35 mouse cellular contexts compared by ENCODE assay signal in the genomic region with DNA sequence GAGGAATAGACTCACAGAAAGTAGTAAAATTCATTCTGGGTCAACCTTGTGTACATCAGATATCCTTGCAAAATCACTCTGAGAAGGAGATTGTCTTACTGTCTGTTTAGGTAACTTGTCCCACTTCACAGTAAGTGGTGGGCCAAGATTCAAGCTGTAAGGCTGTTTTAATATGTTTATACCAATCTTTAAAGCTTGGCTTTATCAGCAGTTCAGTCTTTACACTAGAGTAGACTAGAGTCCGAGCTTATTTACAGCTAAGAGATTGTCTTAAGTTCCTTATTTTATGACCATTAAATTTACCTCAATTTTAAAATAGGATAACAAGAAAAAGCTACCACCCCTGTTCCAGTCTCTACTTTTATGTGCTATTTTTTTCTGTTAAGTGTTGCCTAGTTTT.
"Had no signal": no experiment of that assay in that cellular context is flagged by ENCODE, and none has a peak within 500 bp of the region (broad histone marks: within the 10 kb centered on the region; RNA-seq: fewer than 3 reads in every experiment).

No protein-coding gene starts in this region.

- DNase-seq: heart, postnatal 10 days; heart, postnatal 14 days; heart, postnatal 36 days; heart, postnatal 4 days; kidney, adult 11 months; kidney, adult 18-20 months; kidney, adult 2 months; kidney, adult 8-10 months; kidney, adult 9 months; kidney, postnatal 10 days; kidney, postnatal 14 days; kidney, postnatal 25 days; kidney, postnatal 36 days; kidney, postnatal 4 days; layer of hippocampus, adult 9-11 months; layer of hippocampus, postnatal 36 days had no signal

- H3K36me3 ChIP-seq: heart, embryonic 12.5 days; heart, embryonic 15.5 days; hindbrain, embryonic 12.5 days; hindbrain, embryonic 13.5 days; hindbrain, embryonic 15.5 days; intestine, embryonic 15.5 days had no signal

- H3K27me3 ChIP-seq: heart, embryonic 12.5 days; heart, embryonic 13.5 days; heart, embryonic 15.5 days; hindbrain, embryonic 12.5 days; hindbrain, embryonic 13.5 days; hindbrain, embryonic 15.5 days; intestine, embryonic 15.5 days; kidney, embryonic 15.5 days had no signal

- ATAC-seq: hindbrain, embryonic 16.5 days; hindbrain, postnatal 0 days; inflammation-experienced regulatory T-cells, adult 6 months; intestine, embryonic 15.5 days; intestine, embryonic 16.5 days; intestine, postnatal 0 days had no signal

- H3K4me3 ChIP-seq: heart, embryonic 12.5 days; heart, embryonic 13.5 days; heart, embryonic 15.5 days; hindbrain, embryonic 10.5 days; hindbrain, embryonic 12.5 days; hindbrain, embryonic 13.5 days; hindbrain, embryonic 15.5 days; intestine, embryonic 15.5 days; kidney, embryonic 15.5 days; layer of hippocampus, adult 2 months; left cerebral cortex, adult 2 months had no signal

- H3K9me3 ChIP-seq: heart, embryonic 12.5 days; heart, embryonic 13.5 days; heart, embryonic 15.5 days; hindbrain, embryonic 10.5 days; hindbrain, embryonic 12.5 days; hindbrain, embryonic 13.5 days; hindbrain, embryonic 15.5 days; intestine, embryonic 15.5 days; kidney, embryonic 15.5 days had no signal

- H3K4me2 ChIP-seq: heart, embryonic 11.5 days; heart, embryonic 12.5 days; heart, embryonic 13.5 days; heart, embryonic 15.5 days; hindbrain, embryonic 12.5 days; hindbrain, embryonic 13.5 days; hindbrain, embryonic 14.5 days; hindbrain, embryonic 15.5 days; intestine, embryonic 15.5 days; kidney, embryonic 15.5 days had no signal

- H3K27ac ChIP-seq: heart, embryonic 13.5 days; heart, embryonic 15.5 days; hindbrain, embryonic 10.5 days; hindbrain, embryonic 12.5 days; hindbrain, embryonic 13.5 days; hindbrain, embryonic 14.5 days; hindbrain, embryonic 15.5 days; hindbrain, postnatal 0 days; intestine, embryonic 15.5 days; kidney, embryonic 15.5 days; kidney, postnatal 0 days; layer of hippocampus, adult 2 months; left cerebral cortex, adult 2 months had no signal

- H3K9ac ChIP-seq: heart, embryonic 12.5 days; heart, embryonic 13.5 days; heart, embryonic 15.5 days; hindbrain, embryonic 12.5 days; hindbrain, embryonic 13.5 days; hindbrain, embryonic 14.5 days; hindbrain, embryonic 15.5 days; intestine, embryonic 15.5 days; kidney, embryonic 15.5 days had no signal
